8 mouse cellular contexts compared by ENCODE assay signal in genomic region chr12:4768492-4769332, GRCm38 (mm10). TPM values are rescaled to one million over a fixed set of nuclear protein-coding genes. Genes with fewer than 3 reads are reported as not detected.
DNase-seq lines count a peak whose midpoint lies in the region; ATAC-seq and TF ChIP-seq lines count a peak whose summit lies in the region.

Gene Pfn4, plus strand, starts transcription at chr12:4769022.
Gene Fam228b, minus strand, starts transcription at chr12:4769267.

- TF ChIP-seq CTCF in CH12.LX (conservative IDR thresholded peaks at IDR 0.05 in 1 of 2, IDR thresholded peaks at IDR 0.05 in 1 of 2; ENCODE audit: low read depth in 2 of 2, low read length in 2 of 2), result peak in 1 of 2 experiments; percentile 58; a peak in 2 of 4 replicates

- peak within 1 kb of the TSS; percentile 5 for H3ac ChIP-seq in myocyte (ENCODE audit: control insufficient read depth, insufficient read length)

- TF ChIP-seq EP300 in CH12.LX (IDR thresholded peaks at IDR 0.05; ENCODE audit: low read length), result no peak

- no peaks in the 10 kb centered on the region for H3K79me2 ChIP-seq in CH12.LX (replicated peaks; ENCODE audit: control insufficient read depth, extremely low read depth, insufficient read depth, poor library complexity, severe bottlenecking)
- no peaks in the 10 kb centered on the region for H3K79me2 ChIP-seq in myocyte (ENCODE audit: control insufficient read depth, insufficient read depth)

- H3K9me3 ChIP-seq in CH12.LX (replicated peaks; ENCODE audit: low read length), result peaks cover 10% of the 10 kb centered on the region
- no peaks in the 10 kb centered on the region for H3K9me3 ChIP-seq in forebrain, embryonic 10.5 days
- H3K9me3 ChIP-seq in heart, embryonic 14.5 days (ENCODE audit: control insufficient read depth, low read length), result no peaks in the 10 kb centered on the region
- no peaks in the 10 kb centered on the region for H3K9me3 ChIP-seq in liver, embryonic 11.5 days (ENCODE audit: control insufficient read depth, low read length)

- no peak within 1 kb of the TSS for H3K9ac ChIP-seq in CH12.LX (ENCODE audit: insufficient read depth, low read depth)
- H3K9ac ChIP-seq in heart, embryonic 14.5 days (ENCODE audit: low read length), result peak within 1 kb of the TSS; percentile 83
- peak within 1 kb of the TSS; percentile 66 for H3K9ac ChIP-seq in liver, embryonic 11.5 days (ENCODE audit: low read depth, low read length)

- dilution Hi-C loops in CH12.LX (cut with MboI; ENCODE audit: extremely low pct_ligation_motif_present, extremely low pct_unique_long_range_greater_than_20kb, low sequenced_read_pairs), result no loop called here

- no peaks in the 10 kb centered on the region for H3K4me1 ChIP-seq in CH12.LX (ENCODE audit: control insufficient read depth in 1 of 2, insufficient read depth in 2 of 2)
- H3K4me1 ChIP-seq in forebrain, embryonic 10.5 days, result peaks cover 11% of the 10 kb centered on the region
- H3K4me1 ChIP-seq in heart, embryonic 14.5 days (ENCODE audit: control insufficient read depth in 2 of 2, insufficient read depth in 2 of 2, low read length in 2 of 2), result 0 out of 4 replicates have a peak, but pooled peaks cover 2% of the 10 kb centered on the region in 2 experiments
- H3K4me1 ChIP-seq in liver, embryonic 11.5 days (replicated peaks; ENCODE audit: control insufficient read depth, insufficient read depth, low read length), result no peaks in the 10 kb centered on the region

- H3K36me3 ChIP-seq in CH12.LX (replicated peaks in 1 of 2; ENCODE audit: control insufficient read depth in 1 of 2, insufficient read depth in 1 of 2, low read length in 1 of 2) (no peaks in the 10 kb centered on the region), myocyte (ENCODE audit: control insufficient read depth, insufficient read depth) (no peaks in the 10 kb centered on the region)
- H3K36me3 ChIP-seq in forebrain, embryonic 10.5 days (replicated peaks), result no peaks in the 10 kb centered on the region
- H3K36me3 ChIP-seq in heart, embryonic 14.5 days (ENCODE audit: control insufficient read depth, insufficient read depth, low read length), result no peaks in the 10 kb centered on the region
- no peaks in the 10 kb centered on the region for H3K36me3 ChIP-seq in liver, embryonic 11.5 days (ENCODE audit: control insufficient read depth, insufficient read depth, low read length)

- no peak within 1 kb of the TSS for H3K27ac ChIP-seq in CH12.LX (ENCODE audit: insufficient read depth, low read depth)
- H3K27ac ChIP-seq in forebrain, embryonic 10.5 days, result peak within 1 kb of the TSS; percentile 97
- H3K27ac ChIP-seq in heart, embryonic 14.5 days (replicated peaks in 1 of 2; ENCODE audit: control insufficient read depth in 1 of 2, insufficient read depth in 1 of 2, low read depth in 2 of 2, low read length in 2 of 2), result peak within 1 kb of the TSS; percentile 73 to 87
- peak within 1 kb of the TSS; percentile 2; the same call in 1 of the 2 replicates for H3K27ac ChIP-seq in liver, embryonic 11.5 days (ENCODE audit: low read depth, low read length)

- ATAC-seq in heart, embryonic 14.5 days (ENCODE audit: insufficient number of reproducible peaks, insufficient read depth, low FRiP score, low read depth), result peak; percentile 97
- peak; percentile 98 for ATAC-seq in liver, embryonic 11.5 days (replicated peaks; ENCODE audit: low FRiP score)

- peak within 1 kb of the TSS in 2 of 3 experiments; percentile 20 to 65 for H3K4me3 ChIP-seq in CH12.LX (replicated peaks in 1 of 3; ENCODE audit: low read depth in 2 of 3, low read length in 2 of 3, poor library complexity in 1 of 3)
- peak within 1 kb of the TSS; percentile 72 for H3K4me3 ChIP-seq in forebrain, embryonic 10.5 days
- H3K4me3 ChIP-seq in heart, embryonic 14.5 days (ENCODE audit: control insufficient read depth in 1 of 2, insufficient read depth in 1 of 2, low read depth in 1 of 2, low read length in 2 of 2), result peak within 1 kb of the TSS; percentile 54 to 85
- peak within 1 kb of the TSS; percentile 51 for H3K4me3 ChIP-seq in liver, embryonic 11.5 days (ENCODE audit: low read depth, low read length)
- peak within 1 kb of the TSS; percentile 23 for H3K4me3 ChIP-seq in myocyte

- no peak for TF ChIP-seq POLR2A in CH12.LX (IDR thresholded peaks at IDR 0.05; ENCODE audit: low read depth, low read length)
- peak; percentile 68 for TF ChIP-seq POLR2A in myocyte (IDR thresholded peaks at IDR 0.05; ENCODE audit: insufficient read length, low read depth)

- H3K27me3 ChIP-seq in CH12.LX (replicated peaks), result no peaks in the 10 kb centered on the region
- H3K27me3 ChIP-seq in forebrain, embryonic 10.5 days (ENCODE audit: poor library complexity, severe bottlenecking), result no peaks in the 10 kb centered on the region; the same call in 1 of the 2 replicates
- H3K27me3 ChIP-seq in heart, embryonic 14.5 days (ENCODE audit: control insufficient read depth, insufficient read depth, low read length), result no peaks in the 10 kb centered on the region
- no peaks in the 10 kb centered on the region for H3K27me3 ChIP-seq in liver, embryonic 11.5 days (replicated peaks; ENCODE audit: control insufficient read depth, insufficient read depth, low read length)
- H3K27me3 ChIP-seq in myocyte (ENCODE audit: control insufficient read depth, insufficient read depth, insufficient read length), result no peaks in the 10 kb centered on the region

- WGBS in forebrain, embryonic 10.5 days, result 4% methylated on average over 61 of the region's 61 CpGs
- 3% methylated on average over 61 of the region's 61 CpGs for WGBS in heart, embryonic 14.5 days
- WGBS in liver, embryonic 11.5 days, result 4% methylated on average over 61 of the region's 61 CpGs

- TF ChIP-seq RAD21 in CH12.LX (IDR thresholded peaks at IDR 0.05; ENCODE audit: low read depth, low read length), result peak; percentile 45

- in situ Hi-C loops in CH12.LX (cut with MboI; ENCODE audit: low pct_ligation_motif_present, low pct_unique_long_range_greater_than_20kb, low sequenced_read_pairs), result no loop called here

- H3K4me2 ChIP-seq in CH12.LX (ENCODE audit: insufficient read depth, low read depth, poor library complexity, severe bottlenecking) (no peak within 1 kb of the TSS), myocyte (ENCODE audit: low read depth) (peak within 1 kb of the TSS; percentile 71)
- peak within 1 kb of the TSS; percentile 66 for H3K4me2 ChIP-seq in heart, embryonic 14.5 days (ENCODE audit: low read length)
- peak within 1 kb of the TSS; percentile 67 for H3K4me2 ChIP-seq in liver, embryonic 11.5 days

- no peak for DNase-seq in CH12.LX (ENCODE audit: extremely low read depth)
- DNase-seq in c-Kit-positive CD71-negative TER-119-negative erythroid progenitor cells, embryonic 14.5 days (ENCODE audit: low read depth), result peak; percentile 82
- DNase-seq in forebrain, embryonic 10.5 days (ENCODE audit: extremely low spot score, low spot score), result peak; percentile 96
- peak; percentile 96 for DNase-seq in kidney, postnatal 10 days
- peak; percentile 97 for DNase-seq in liver, embryonic 11.5 days (ENCODE audit: low spot score)
- peak; percentile 94 to 97 for DNase-seq in spleen, postnatal 4 days (ENCODE audit: low spot score in 2 of 2)

TF ChIP-seq in CH12.LX, 34 proteins besides CTCF, POLR2A, EP300 and RAD21 (continues in another document):
- no peak for TF ChIP-seq NELFE (IDR thresholded peaks at IDR 0.05; ENCODE audit: low read depth, low read length)
- no peak for TF ChIP-seq PAX5 (IDR thresholded peaks at IDR 0.05; ENCODE audit: low read length)
- no peak for TF ChIP-seq ZKSCAN1 (IDR thresholded peaks at IDR 0.05; ENCODE audit: borderline replicate concordance, low read depth, low read length)
- TF ChIP-seq NRF1 (IDR thresholded peaks at IDR 0.05; ENCODE audit: low read depth, low read length), result peak; percentile 70
- TF ChIP-seq SIN3A (IDR thresholded peaks at IDR 0.05; ENCODE audit: low read length), result no peak
- TF ChIP-seq RCOR1 (conservative IDR thresholded peaks at IDR 0.05; ENCODE audit: low read depth, low read length), result no peak
- no peak for TF ChIP-seq MAFK (IDR thresholded peaks at IDR 0.05; ENCODE audit: insufficient replicate concordance, low read length)
- no peak for TF ChIP-seq CHD1 (IDR thresholded peaks at IDR 0.05; ENCODE audit: low read depth, low read length)
- no peak for TF ChIP-seq TCF12 (IDR thresholded peaks at IDR 0.05; ENCODE audit: low read depth, low read length)
- 0 out of 2 replicates have a peak, but pooled peaks have one; percentile 19 for TF ChIP-seq MYC (IDR thresholded peaks at IDR 0.05; ENCODE audit: low read depth, low read length)

TF ChIP-seq in myocyte, 11 proteins besides CTCF, POLR2A, EP300 and RAD21:
- no peak for TF ChIP-seq SRF (IDR thresholded peaks at IDR 0.05; ENCODE audit: control insufficient read depth, insufficient read length, low read depth)
- no peak for TF ChIP-seq MAX (IDR thresholded peaks at IDR 0.05; ENCODE audit: low read depth)
- no peak for TF ChIP-seq USF1 (IDR thresholded peaks at IDR 0.05; ENCODE audit: low read depth)
- peak in 1 of 3 experiments; percentile 1 for TF ChIP-seq MYOG (IDR thresholded peaks at IDR 0.05; ENCODE audit: control insufficient read depth in 1 of 3, insufficient read depth in 1 of 3, insufficient read length in 2 of 3, low read depth in 2 of 3)
- TF ChIP-seq POLR2AphosphoS2 (IDR thresholded peaks at IDR 0.05; ENCODE audit: insufficient read length, low read depth), result no peak
- no peak for TF ChIP-seq TCF3 (IDR thresholded peaks at IDR 0.05; ENCODE audit: insufficient read length, low read depth)
- TF ChIP-seq E2F4 (IDR thresholded peaks at IDR 0.05; ENCODE audit: insufficient read depth), result no peak
- no peak for TF ChIP-seq REST (IDR thresholded peaks at IDR 0.05; ENCODE audit: insufficient read depth, insufficient read length)
- peak in 1 of 3 experiments; percentile 23 for TF ChIP-seq MYOD1 (IDR thresholded peaks at IDR 0.05; ENCODE audit: control insufficient read depth in 1 of 3, insufficient read length in 2 of 3, low read depth in 2 of 3)

RNA-seq across cellular contexts. Expression of gene Pfn4, which starts in this region (rescaled TPM):
- total RNA-seq in CH12.LX (2012; rRNA removed) (not detected in 2 replicates), CH12.LX (2014; rRNA removed) (not detected in 2 replicates)
- polyA plus RNA-seq in CH12.LX (2012; ENCODE audit: insufficient read length, low read depth) (not detected in 2 replicates), myocyte (2012; fragmentation: generic; extraction: Trizol) (0.02 TPM)
- 2.0 and 3.2 TPM in 2 replicates for polyA plus RNA-seq in forebrain, embryonic 10.5 days (2016; fragmentation: Nextera tagmentation; extraction: Ambion mirVana)
- 2.6 and 2.8 TPM in 2 replicates for polyA plus RNA-seq in heart, embryonic 14.5 days (2014; fragmentation: Nextera tagmentation; extraction: Ambion mirVana)
- polyA plus RNA-seq in liver, embryonic 11.5 days (2014; fragmentation: Nextera tagmentation; extraction: Ambion mirVana), result 2.5 and 3.3 TPM in 2 replicates

RNA-seq across cellular contexts. Expression of gene Fam228b, which starts in this region (rescaled TPM):
- total RNA-seq in CH12.LX (2012; rRNA removed), result 0.13 TPM in 1 of 2 replicates, not detected in the other
- not detected in 2 replicates for total RNA-seq in CH12.LX (2014; rRNA removed)
- polyA plus RNA-seq in CH12.LX (2012; ENCODE audit: insufficient read length, low read depth), result not detected in 2 replicates
- 2.1 and 2.9 TPM in 2 replicates for polyA plus RNA-seq in forebrain, embryonic 10.5 days (2016; fragmentation: Nextera tagmentation; extraction: Ambion mirVana)
- 4.6 TPM in 2 replicates for polyA plus RNA-seq in heart, embryonic 14.5 days (2014; fragmentation: Nextera tagmentation; extraction: Ambion mirVana)
- 2.2 and 2.5 TPM in 2 replicates for polyA plus RNA-seq in liver, embryonic 11.5 days (2014; fragmentation: Nextera tagmentation; extraction: Ambion mirVana)
- polyA plus RNA-seq in myocyte (2012; fragmentation: generic; extraction: Trizol), result 0.07 TPM
